Mouse (Mus musculus) limb, embryonic 11.5 days (tissue): ENCODE results near the gene Pwwp2b. TPM values are rescaled to one million over a fixed set of nuclear protein-coding genes. Genes with fewer than 3 reads are reported as not detected.
A peak's percentile ranks its signal among the peaks of the same experiment; 100 is the strongest.

Experiments
- ATAC-seq: fragments of 200-750 bp; cut with Nextera tagmentation; 2 replicates; pipeline ENCODE4 v1.8.0; 2017; ENCODE audit warnings: low read depth; ENCODE audit not compliant: insufficient number of reproducible peaks, low FRiP score, low TSS enrichment
- DNase-seq: peaks from one replicate; pipeline ENCODE4 v3.0.0-alpha.2; 2015; ENCODE audit warnings: low spot score
- H3K27ac ChIP-seq: fragments of 300-500 bp; sonication (generic); replicated peaks from 2 replicates; pipeline ENCODE4 v1.5.1; 2014; ENCODE audit warnings: low read depth, mild to moderate bottlenecking, low read length
- H3K27me3 ChIP-seq: fragments of 300-500 bp; sonication (generic); 2 replicates; pipeline ENCODE4 v1.6.1; 2014; ENCODE audit warnings: mild to moderate bottlenecking, low read length, mixed read lengths; ENCODE audit not compliant: control insufficient read depth, insufficient read depth
- H3K36me3 ChIP-seq: fragments of 300-500 bp; sonication (generic); 2 replicates; pipeline ENCODE4 v1.6.1; 2014; ENCODE audit warnings: mild to moderate bottlenecking, low read length, moderate library complexity, mixed read lengths; ENCODE audit not compliant: control insufficient read depth, insufficient read depth
- H3K4me1 ChIP-seq: fragments of 300-500 bp; sonication (generic); 2 replicates; pipeline ENCODE4 v1.6.1; 2014; ENCODE audit warnings: low read length, mixed read lengths; ENCODE audit not compliant: control insufficient read depth, insufficient read depth
- H3K4me2 ChIP-seq: fragments of 300-500 bp; sonication (generic); 2 replicates; pipeline ENCODE4 v1.6.1; 2014; ENCODE audit warnings: low read depth, mild to moderate bottlenecking, moderate library complexity; ENCODE audit not compliant: severe bottlenecking
- H3K4me3 ChIP-seq: fragments of 300-500 bp; sonication (generic); 2 replicates; pipeline ENCODE4 v1.5.1; 2014; ENCODE audit warnings: low read depth, low read length
- H3K9ac ChIP-seq: fragments of 300-500 bp; sonication (generic); 2 replicates; pipeline ENCODE4 v1.6.1; 2014; ENCODE audit warnings: mild to moderate bottlenecking, low read length
- H3K9me3 ChIP-seq: fragments of 300-500 bp; sonication (generic); 2 replicates; pipeline ENCODE4 v1.6.1; 2016; ENCODE audit warnings: low read length; ENCODE audit not compliant: control insufficient read depth
- WGBS: fragments of 180-500 bp; shearing (Covaris S2); extraction: QIAGEN DNeasy Blood & Tissue Kit; methylation state at CpG from one replicate; pipeline ENCODE4 v1.1.7; 2014; 5-methylcytosine and 5-hydroxymethylcytosine counted together
- polyA plus RNA-seq: library from polyadenylated mRNA; unstranded; fragments of >200 nt; fragmentation: Nextera tagmentation; extraction: Ambion mirVana; gene quantifications from 2 replicates; pipeline ENCODE4 v1.2.1, GENCODE M21; 2014

Gene Pwwp2b
- 5.7 and 6.6 TPM in 2 replicates for polyA plus RNA-seq

DNA sequence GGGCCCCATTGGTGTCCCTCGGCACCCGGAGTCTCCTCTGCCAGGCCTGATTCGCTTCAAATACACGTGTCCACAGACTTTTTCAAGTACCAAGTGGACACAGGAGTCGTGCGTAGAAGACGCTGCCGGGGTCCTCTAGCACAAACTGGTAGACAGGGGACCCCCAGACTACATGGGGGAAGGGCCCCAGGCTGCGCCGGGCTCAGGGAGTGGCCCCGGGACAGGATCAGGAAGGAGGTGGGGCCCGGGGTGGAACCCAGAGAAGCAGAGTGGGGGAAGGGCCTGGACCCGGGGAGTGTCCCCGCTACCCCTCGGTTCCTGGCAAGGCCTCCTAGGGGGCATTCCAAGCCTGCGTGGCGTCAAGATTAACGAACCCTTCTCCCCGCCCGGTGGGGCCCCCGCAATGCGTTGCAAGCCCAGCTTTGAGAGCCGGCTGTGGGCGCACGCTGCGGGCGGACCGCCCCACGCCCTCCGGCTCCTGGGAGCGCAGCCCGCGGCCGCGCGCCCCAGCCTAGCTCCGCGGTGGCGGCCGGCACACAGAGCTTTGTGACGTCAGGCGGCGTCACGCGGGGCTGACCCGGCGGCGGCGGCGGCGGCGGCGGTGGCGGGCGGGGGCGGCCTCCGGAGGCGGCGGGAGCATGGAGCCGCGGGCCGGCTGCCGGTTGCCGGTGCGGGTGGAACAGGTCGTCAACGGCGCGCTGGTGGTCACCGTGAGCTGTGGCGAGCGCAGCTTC is at the start of gene Pwwp2b:
Pwwp2b (plus strand) TSS at position 602 of the 734 bp plus-strand sequence.
- ATAC-seq, result peak; percentile 81
- H3K9me3 ChIP-seq, result no peaks in the 10 kb centered on the region
- DNase-seq, result peak; percentile 81
- H3K27ac ChIP-seq, result peak within 1 kb of the TSS; percentile 47; the same call in 1 of the 2 replicates
- H3K9ac ChIP-seq, result peak within 1 kb of the TSS; percentile 82
- H3K4me1 ChIP-seq, result peaks cover 21% of the 10 kb centered on the region
- peak within 1 kb of the TSS; percentile 52 for H3K4me3 ChIP-seq
- peaks cover 14% of the 10 kb centered on the region for H3K27me3 ChIP-seq
- under 1% methylated on average over 41 of the region's 72 CpGs for WGBS
- no peaks in the 10 kb centered on the region for H3K36me3 ChIP-seq
- H3K4me2 ChIP-seq, result peak within 1 kb of the TSS; percentile 97

DNA sequence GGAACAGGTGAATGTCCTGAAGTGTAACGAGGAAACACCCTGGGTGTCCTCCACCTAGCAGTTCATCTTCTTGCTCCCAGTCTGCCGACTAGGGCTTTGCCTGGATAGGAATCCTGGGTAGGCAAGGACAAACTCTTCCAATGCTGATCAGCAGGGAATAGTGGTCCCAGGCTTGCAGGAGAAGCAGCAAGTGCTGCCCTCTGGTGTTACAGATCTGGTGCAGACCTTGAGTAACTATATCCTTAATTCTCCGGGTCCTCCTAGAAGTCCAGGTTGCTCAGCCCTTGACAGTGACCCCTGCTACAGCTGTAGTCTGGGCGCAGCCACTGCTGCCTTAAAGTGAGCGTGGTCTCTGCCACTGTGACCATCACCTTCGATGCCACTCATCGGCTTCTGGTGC is 48.2 kb upstream of the Pwwp2b start:
- H3K4me2 ChIP-seq, result no peak overlapping the region
- H3K36me3 ChIP-seq, result no peaks in the 10 kb centered on the region
- no peak overlapping the region for H3K27ac ChIP-seq
- ATAC-seq, result no peak
- 36% methylated on average over 7 of the region's 7 CpGs for WGBS
- H3K9ac ChIP-seq, result no peak overlapping the region
- no peaks in the 10 kb centered on the region for H3K4me1 ChIP-seq
- H3K27me3 ChIP-seq, result 0 out of 2 replicates have a peak, but pooled peaks cover 2% of the 10 kb centered on the region
- peak; percentile 72 for DNase-seq
- no peak overlapping the region for H3K4me3 ChIP-seq
- H3K9me3 ChIP-seq, result no peaks in the 10 kb centered on the region

DNA sequence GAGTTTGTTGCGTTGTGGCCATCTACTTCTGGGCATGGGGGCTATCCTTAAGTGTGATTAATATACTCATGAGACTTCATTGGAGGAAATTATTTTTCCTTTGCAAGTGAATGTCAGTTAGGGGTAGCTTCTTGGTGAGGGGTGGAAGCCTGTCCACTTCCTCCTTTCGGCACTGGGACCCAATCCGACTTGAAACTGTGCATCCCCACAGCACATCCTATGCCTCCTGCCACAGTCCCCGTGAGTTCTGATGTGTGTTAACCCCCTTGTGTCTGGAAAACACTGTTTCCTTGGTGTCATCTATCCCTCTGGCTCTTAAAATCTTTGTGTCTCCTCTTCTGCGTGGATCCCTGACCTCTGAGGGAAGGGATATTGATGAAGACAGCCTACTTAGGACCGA is 47.1 kb upstream of the Pwwp2b start:
- Histone ChIP-seq H3K9me3 (no peaks in the 10 kb centered on the region), H3K9ac (no peak overlapping the region), H3K4me1 (no peaks in the 10 kb centered on the region), H3K4me3 (no peak overlapping the region), H3K27ac (no peak overlapping the region), H3K36me3 (no peaks in the 10 kb centered on the region), H3K27me3 (0 out of 2 replicates have a peak, but pooled peaks cover 2% of the 10 kb centered on the region), H3K4me2 (no peak overlapping the region)
- no peak for DNase-seq
- 61% methylated on average over 6 of the region's 6 CpGs for WGBS
- no peak for ATAC-seq

DNA sequence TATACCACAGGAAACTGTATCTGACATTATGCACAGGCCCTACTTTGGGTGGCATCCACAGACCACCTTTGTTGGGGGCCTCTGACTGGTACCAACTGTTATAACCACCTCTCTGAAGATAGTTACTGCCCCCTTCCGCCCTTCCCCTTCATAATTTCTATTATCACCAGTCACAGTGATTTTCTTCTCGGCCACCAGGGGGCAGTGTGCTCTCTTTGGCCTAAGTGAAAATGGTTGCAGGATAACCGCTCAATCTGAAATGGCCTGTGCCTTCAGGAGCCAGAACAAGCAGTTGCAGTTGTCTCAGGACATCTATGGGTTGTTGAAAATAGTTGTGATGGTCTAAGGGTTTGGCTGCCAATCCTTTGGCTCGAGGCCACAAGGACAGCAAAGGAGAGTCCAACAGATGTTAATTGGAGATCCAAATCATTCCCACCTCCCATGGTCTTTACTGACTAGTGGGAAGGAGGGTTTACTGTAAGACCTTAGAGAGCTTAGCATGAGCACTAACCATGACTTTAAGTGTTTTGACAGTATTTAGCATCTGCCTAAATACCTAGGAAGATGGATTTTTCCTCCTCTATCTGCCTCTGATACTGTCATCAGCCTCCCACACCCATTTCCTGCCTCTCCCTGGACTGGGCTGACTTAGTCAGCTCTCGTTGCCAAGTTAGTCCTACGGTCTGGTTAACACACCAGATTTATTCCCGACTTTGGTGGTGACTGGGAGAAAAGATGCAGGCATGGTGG is 40.1 kb upstream of the Pwwp2b start:
- 26% methylated on average over 7 of the region's 7 CpGs for WGBS
- Histone ChIP-seq H3K4me2 (no peak overlapping the region), H3K4me1 (no peaks in the 10 kb centered on the region), H3K9me3 (no peaks in the 10 kb centered on the region), H3K27ac (no peak overlapping the region), H3K4me3 (no peak overlapping the region), H3K36me3 (no peaks in the 10 kb centered on the region), H3K9ac (no peak overlapping the region), H3K27me3 (no peaks in the 10 kb centered on the region)
- ATAC-seq (no peak), DNase-seq (peak; percentile 75)

DNA sequence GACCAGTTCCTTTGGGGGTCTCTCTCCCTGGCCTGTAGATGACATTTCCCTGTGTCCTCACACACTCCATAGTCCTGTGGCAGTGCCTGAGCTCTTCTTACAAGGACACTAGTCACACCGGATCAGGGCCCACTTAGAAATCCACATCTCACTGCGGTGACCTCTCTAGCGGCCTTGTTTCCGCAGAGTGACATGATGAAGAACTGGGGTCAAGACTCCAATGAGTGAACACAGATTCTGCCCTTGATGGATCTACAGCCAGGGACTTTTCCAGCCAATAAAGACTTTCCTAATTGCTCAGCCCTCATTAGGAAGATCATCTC is 39.5 kb upstream of the Pwwp2b start:
- Histone ChIP-seq H3K9me3 (no peaks in the 10 kb centered on the region), H3K27ac (no peak overlapping the region), H3K4me3 (no peak overlapping the region), H3K27me3 (no peaks in the 10 kb centered on the region), H3K36me3 (no peaks in the 10 kb centered on the region), H3K4me1 (no peaks in the 10 kb centered on the region), H3K4me2 (no peak overlapping the region), H3K9ac (no peak overlapping the region)
- DNase-seq (no peak), ATAC-seq (no peak)
- 53% methylated on average over 4 of the region's 4 CpGs for WGBS

DNA sequence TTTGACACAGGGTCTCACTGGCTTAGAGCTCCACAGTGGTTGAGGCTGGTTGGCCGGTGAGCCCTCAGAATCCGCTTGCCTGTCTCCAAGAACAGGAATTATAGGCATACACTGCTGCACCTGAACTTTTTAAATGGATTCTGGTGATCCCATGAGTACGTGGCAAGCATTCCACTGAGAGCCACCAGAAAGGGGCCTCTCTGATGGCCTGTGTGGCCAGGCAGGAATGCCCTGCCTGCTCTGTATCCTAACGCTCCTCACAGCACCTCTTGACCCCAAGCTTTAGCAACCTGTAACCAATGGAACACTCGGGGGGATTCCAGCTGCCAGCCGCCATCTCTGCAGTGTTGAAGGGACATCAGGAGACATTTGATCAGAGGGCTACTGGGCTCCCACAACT is 36.5 kb upstream of the Pwwp2b start:
- Histone ChIP-seq H3K4me2 (no peak overlapping the region), H3K36me3 (no peaks in the 10 kb centered on the region), H3K4me1 (no peaks in the 10 kb centered on the region), H3K9ac (no peak overlapping the region), H3K27ac (no peak overlapping the region), H3K9me3 (no peaks in the 10 kb centered on the region), H3K27me3 (no peaks in the 10 kb centered on the region), H3K4me3 (no peak overlapping the region)
- DNase-seq (no peak), ATAC-seq (no peak)
- WGBS, result 81% methylated on average over 6 of the region's 6 CpGs

DNA sequence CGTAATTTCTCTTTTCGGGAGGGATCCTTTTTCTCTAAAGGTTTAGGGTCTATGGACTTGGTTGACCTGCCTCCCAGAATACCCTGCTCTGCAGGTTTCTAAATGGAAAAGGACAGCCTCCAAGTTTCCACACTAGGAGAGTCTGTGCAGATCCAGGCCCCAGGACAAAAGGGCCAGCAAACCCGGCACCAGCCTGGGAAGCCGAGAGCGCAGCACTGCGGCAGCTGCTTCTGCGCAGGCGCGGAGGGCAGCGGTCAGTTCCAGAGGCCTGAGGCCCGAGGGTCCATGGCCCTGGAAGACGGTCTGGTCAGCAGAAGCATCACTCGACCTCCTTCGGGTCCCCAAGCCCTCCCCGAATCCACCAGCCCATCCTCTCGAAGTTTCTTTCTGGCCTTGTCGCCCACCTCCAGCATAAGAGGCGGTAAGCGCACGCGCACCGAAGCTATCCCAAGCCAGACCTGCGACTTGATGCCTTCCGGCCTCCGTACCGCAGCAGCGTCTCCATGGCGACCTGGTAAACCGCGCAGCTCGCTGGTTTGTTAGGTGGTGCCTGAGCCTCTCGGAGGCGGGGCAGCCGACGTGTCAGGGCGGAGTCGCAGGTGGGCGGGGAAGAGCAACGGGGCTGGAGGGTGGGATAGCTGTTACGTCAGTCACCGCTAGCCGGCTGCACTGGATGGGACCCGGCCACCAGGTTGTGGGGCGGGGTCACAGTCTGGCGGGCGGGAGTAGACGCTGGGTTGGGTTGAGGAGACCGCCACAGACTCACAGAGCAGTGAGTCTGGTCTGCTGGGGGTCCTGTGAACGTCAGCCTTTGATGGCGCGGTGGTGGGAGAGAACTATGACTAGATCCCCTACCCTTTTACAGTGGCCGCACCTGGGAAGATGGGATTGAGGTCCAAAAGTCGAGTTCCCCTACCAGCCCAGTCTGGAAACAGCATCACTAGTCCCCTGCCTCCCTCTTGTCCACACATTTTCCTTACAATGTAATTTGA is 35.2 kb upstream of the Pwwp2b start, which contains the start of the genes Lrrc27 and Stk32c:
Lrrc27 (plus strand) TSS at position 235 of the 992 bp plus-strand sequence.
Stk32c (minus strand) TSS at position 554 of the 992 bp plus-strand sequence.
- peak; percentile 99 for DNase-seq
- H3K4me2 ChIP-seq, result peak within 1 kb of the TSS; percentile 39
- no peaks in the 10 kb centered on the region for H3K9me3 ChIP-seq
- peak within 1 kb of the TSS; percentile 43 for H3K27ac ChIP-seq
- no peaks in the 10 kb centered on the region for H3K27me3 ChIP-seq
- WGBS, result 2% methylated on average over 53 of the region's 53 CpGs
- H3K4me1 ChIP-seq, result no peaks in the 10 kb centered on the region
- H3K9ac ChIP-seq, result peak within 1 kb of the TSS; percentile 81
- H3K4me3 ChIP-seq, result peak within 1 kb of the TSS; percentile 49
- ATAC-seq, result peak; percentile 98
- no peaks in the 10 kb centered on the region for H3K36me3 ChIP-seq

DNA sequence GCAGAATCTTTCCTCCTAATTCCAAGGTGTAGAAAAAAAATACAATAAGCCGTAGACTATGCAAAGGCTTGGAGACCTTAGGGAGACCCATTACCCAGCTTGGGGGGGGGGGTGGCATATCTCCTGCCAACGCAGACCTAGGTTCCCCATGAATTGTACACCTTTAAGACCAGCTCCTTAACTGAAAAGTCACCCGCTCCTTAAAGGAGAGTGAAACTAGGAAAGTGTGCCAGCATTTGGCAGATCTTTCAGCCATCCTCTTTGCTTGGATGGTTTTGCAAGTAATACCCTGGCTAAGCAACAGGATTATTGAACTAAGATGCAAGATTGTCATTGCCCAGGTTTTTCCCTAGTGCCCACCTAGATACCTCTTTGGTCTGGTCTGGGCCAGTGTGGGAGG is 34.5 kb upstream of the Pwwp2b start:
- Histone ChIP-seq H3K4me2 (peak overlapping the region; percentile 39), H3K27me3 (no peaks in the 10 kb centered on the region), H3K9ac (peak overlapping the region; percentile 17; the same call in 1 of the 2 replicates), H3K4me1 (no peaks in the 10 kb centered on the region), H3K4me3 (0 out of 2 replicates have a peak overlapping the region, but pooled peaks have one; percentile 49), H3K36me3 (no peaks in the 10 kb centered on the region), H3K9me3 (no peaks in the 10 kb centered on the region), H3K27ac (no peak overlapping the region)
- 66% methylated on average over 3 of the region's 3 CpGs for WGBS
- DNase-seq, result no peak
- peak; percentile 8; the same call in 1 of the 2 replicates for ATAC-seq
